In the genomic region with DNA sequence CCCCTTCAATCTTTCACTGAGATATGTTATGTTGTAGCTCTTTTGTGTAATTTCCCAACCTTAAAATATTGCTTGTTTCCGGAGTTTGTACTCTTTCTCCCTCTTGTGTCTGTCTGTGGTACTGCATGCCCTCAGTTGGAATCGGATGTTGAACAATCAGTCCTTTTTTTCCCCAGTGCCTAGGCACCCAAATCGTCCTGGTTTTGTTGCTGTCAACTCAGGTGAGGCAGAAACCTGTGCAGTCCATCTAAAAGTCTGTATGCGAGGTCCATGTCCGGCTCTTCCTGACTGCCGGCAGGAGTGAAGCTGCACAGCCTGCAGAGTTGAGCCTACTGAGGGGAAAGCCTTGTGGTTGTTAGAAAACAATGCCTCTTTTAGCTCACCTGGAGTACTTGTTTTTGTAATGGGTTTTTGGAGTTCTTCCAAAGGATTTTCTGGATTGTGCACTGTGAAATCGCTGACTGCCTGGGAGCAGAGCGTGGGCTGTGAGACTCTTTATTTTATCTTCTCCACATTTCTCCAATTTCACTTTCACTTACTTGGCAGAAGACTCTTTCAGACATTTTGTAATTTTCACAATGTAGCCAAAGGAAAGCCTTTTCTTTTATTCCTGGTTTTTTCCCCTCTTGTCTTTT, we compare ENCODE assay signal across 8 mouse cellular contexts. TPM values are rescaled to one million over a fixed set of nuclear protein-coding genes. Genes with fewer than 3 reads are reported as not detected.
DNase-seq lines count a peak whose midpoint lies in the region; ATAC-seq and TF ChIP-seq lines count a peak whose summit lies in the region.

No protein-coding gene starts in this region.

- no peak overlapping the region for H3K4me3 ChIP-seq in kidney, adult 2 months (ENCODE audit: insufficient read depth, low read depth, low read length)
- no peak overlapping the region for H3K4me3 ChIP-seq in kidney, embryonic 15.5 days (replicated peaks)
- H3K4me3 ChIP-seq in olfactory bulb, adult 2 months (ENCODE audit: insufficient read depth, low read depth, low read length), result no peak overlapping the region

- TF ChIP-seq POLR2A in kidney, adult 2 months (IDR thresholded peaks at IDR 0.05; ENCODE audit: low read depth, low read length), result no peak
- TF ChIP-seq POLR2A in olfactory bulb, adult 2 months (IDR thresholded peaks at IDR 0.05; ENCODE audit: insufficient read depth, low read depth, low read length), result no peak

- ATAC-seq in kidney, embryonic 15.5 days (replicated peaks; ENCODE audit: low FRiP score), result no peak

- no peak overlapping the region for H3K27ac ChIP-seq in kidney, adult 2 months (ENCODE audit: insufficient read depth, low read depth, low read length)
- no peak overlapping the region for H3K27ac ChIP-seq in kidney, embryonic 15.5 days
- no peak overlapping the region for H3K27ac ChIP-seq in olfactory bulb, adult 2 months (ENCODE audit: insufficient read depth, low read depth, low read length)

- intact Hi-C loops in heart, postnatal 36 days (cut with DNase I), result loop anchor here (2.0 to 10.0 kb wide), 5 partner anchors 62 to 1550 kb away; no protein-coding TSS in a partner anchor
- intact Hi-C loops in left cerebral cortex, postnatal 25 days (cut with DNase I), result loop anchor here (5.0 to 10.0 kb wide), 3 partner anchors 112 to 453 kb away; no protein-coding TSS in a partner anchor

- H3K9me3 ChIP-seq in kidney, embryonic 15.5 days (replicated peaks), result no peaks in the 10 kb centered on the region

- H3K4me1 ChIP-seq in kidney, adult 2 months (ENCODE audit: control insufficient read depth, insufficient read depth, low read length), result no peaks in the 10 kb centered on the region
- 0 out of 2 replicates have a peak, but pooled peaks cover 3% of the 10 kb centered on the region for H3K4me1 ChIP-seq in kidney, embryonic 15.5 days
- peaks cover 2% of the 10 kb centered on the region for H3K4me1 ChIP-seq in olfactory bulb, adult 2 months (ENCODE audit: control insufficient read depth, insufficient read depth, low read length)

- peak; percentile 69 for DNase-seq in kidney, adult 2 months
- DNase-seq in adrenal gland, postnatal 10 days, result peak; percentile 78
- peak; percentile 59 for DNase-seq in embryo, embryonic 11 days
- DNase-seq in heart, postnatal 36 days, result peak; percentile 70 to 72
- DNase-seq in left cerebral cortex, postnatal 25 days (ENCODE audit: low spot score in 2 of 2), result peak; percentile 72 to 75
- peak; percentile 77 for DNase-seq in thymus, postnatal 0 days (ENCODE audit: low spot score)

- no peaks in the 10 kb centered on the region for H3K27me3 ChIP-seq in kidney, adult 2 months (replicated peaks; ENCODE audit: control insufficient read depth, insufficient read depth, low read length)
- no peaks in the 10 kb centered on the region for H3K27me3 ChIP-seq in kidney, embryonic 15.5 days

- H3K4me2 ChIP-seq in kidney, embryonic 15.5 days, result no peak overlapping the region

- WGBS in kidney, adult 2 months, result 47% methylated on average over 8 of the region's 8 CpGs
- WGBS in kidney, embryonic 15.5 days, result 57% methylated on average over 8 of the region's 8 CpGs
- 37% methylated on average over 8 of the region's 8 CpGs for WGBS in olfactory bulb, adult 2 months

- H3K9ac ChIP-seq in kidney, embryonic 15.5 days, result no peak overlapping the region

- peak; percentile 56 for TF ChIP-seq CTCF in kidney, adult 2 months (conservative IDR thresholded peaks at IDR 0.05; ENCODE audit: insufficient read depth, insufficient read length, low read depth, low read length)
- TF ChIP-seq CTCF in olfactory bulb, adult 2 months (IDR thresholded peaks at IDR 0.05; ENCODE audit: insufficient read depth, low read depth, low read length), result 0 out of 2 replicates have a peak, but pooled peaks have one; percentile 21

- H3K36me3 ChIP-seq in kidney, adult 2 months (ENCODE audit: control insufficient read depth, insufficient read depth, low read length), result peaks cover 5% of the 10 kb centered on the region
- H3K36me3 ChIP-seq in kidney, embryonic 15.5 days, result peaks cover 49% of the 10 kb centered on the region

RNA-seq across cellular contexts. Expression of a gene that starts 11.4 kb away (rescaled TPM):
- polyA plus RNA-seq in kidney, adult 2 months (2012; rRNA removed), result 50.1 and 63.1 TPM in 2 replicates
- polyA plus RNA-seq in kidney, embryonic 15.5 days (2015; fragmentation: Nextera tagmentation; extraction: Ambion mirVana), result 133 and 151 TPM in 2 replicates
- 100 to 1,000 TPM; 124 to 138 TPM for total RNA-seq in adrenal gland, postnatal 10 days (2021)
- 100 to 1,000 TPM; 119 to 126 TPM for total RNA-seq in heart, postnatal 36 days (2021)
- total RNA-seq in left cerebral cortex, postnatal 25 days (2021), result 100 to 1,000 TPM; 131 to 132 TPM
- polyA plus RNA-seq in olfactory bulb, adult 2 months (2012; ENCODE audit: insufficient read depth, insufficient read length, low replicate concordance, missing spikeins), result 124 TPM in 1 of 2 replicates, not detected in the other
- polyA plus RNA-seq in thymus, postnatal 0 days (2015; fragmentation: Nextera tagmentation; extraction: Ambion mirVana), result 238 and 245 TPM in 2 replicates
